Mouse (Mus musculus) urinary bladder, adult 18-20 months (tissue): ENCODE measurements at regions not wholly inside any gene's neighbourhood (a gene's known extent, or its start where the extent isn't known, plus 50 kb on each side); places are given as distances from the start of the nearest gene placed in this dataset.

Experiments
- DNase-seq, 2 experiments: peaks; one replicate each; pipeline ENCODE4 v3.0.0; 2022; ENCODE audit warnings: low spot score in 2 of 2, mixed read lengths in 2 of 2

GRCm38 (mm10) chr10:67607297-67608032 lies 58.7 kb upstream of the Ado start:
- DNase-seq: no peak

- DNase-seq: no peak
Measured at GRCm38 (mm10) chr10:67606739-67607138, 58.0 kb upstream of the Ado start.

- DNase-seq: no peak
Measured at GRCm38 (mm10) chr10:67599390-67599789, 50.6 kb upstream of the Ado start.

- DNase-seq: no peak
Measured at GRCm38 (mm10) chr10:67598590-67599047, 49.9 kb upstream of the Ado start.
